19 mouse cellular contexts compared by ENCODE assay signal in the genomic region with DNA sequence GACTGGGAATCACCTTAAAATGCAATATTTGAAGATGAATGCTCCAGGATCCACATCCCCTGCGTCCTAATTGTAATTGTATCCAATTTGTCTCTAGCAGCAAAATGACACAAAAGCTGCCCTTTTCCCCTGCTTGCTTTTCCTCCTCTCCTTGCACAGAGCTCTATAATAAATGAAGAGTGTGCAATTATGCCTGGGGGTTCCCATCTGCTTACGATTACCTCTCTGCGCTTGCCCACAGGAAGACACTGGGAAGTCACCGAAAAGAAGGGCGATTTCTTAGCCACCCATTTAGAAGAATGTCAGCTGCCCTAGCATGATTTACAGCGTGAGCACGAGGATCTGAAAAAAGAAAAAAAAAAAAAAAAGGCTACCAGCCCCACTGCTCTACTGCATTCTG.
DNase-seq lines count a peak whose midpoint lies in the region; ATAC-seq lines count a peak whose summit lies in the region.
"Had no signal": no experiment of that assay in that cellular context is flagged by ENCODE, and none has a peak within 500 bp of the region (broad histone marks: within the 10 kb centered on the region; RNA-seq: fewer than 3 reads in every experiment).

No protein-coding gene starts in this region.

- no peaks in the 10 kb centered on the region for H3K4me1 ChIP-seq in embryonic facial prominence, embryonic 11.5 days (ENCODE audit: control insufficient read depth, insufficient read depth, low read length)
- H3K4me1 ChIP-seq in hindbrain, embryonic 15.5 days (replicated peaks): peaks cover 19% of the 10 kb centered on the region; the same call in 1 of the 2 replicates
- peaks cover 9% of the 10 kb centered on the region; the same call in 1 of the 2 replicates for H3K4me1 ChIP-seq in neural tube, embryonic 14.5 days (ENCODE audit: control insufficient read depth, insufficient read depth, low read length)
- H3K4me1 ChIP-seq: heart, embryonic 12.5 days; lung, embryonic 15.5 days had no signal

- no peak overlapping the region for H3K9ac ChIP-seq in embryonic facial prominence, embryonic 11.5 days (replicated peaks; ENCODE audit: low read length)
- H3K9ac ChIP-seq in hindbrain, embryonic 15.5 days: no peak overlapping the region
- H3K9ac ChIP-seq in neural tube, embryonic 14.5 days (replicated peaks; ENCODE audit: low read depth, low read length): no peak overlapping the region
- H3K9ac ChIP-seq: heart, embryonic 12.5 days; lung, embryonic 15.5 days had no signal

- 24% methylated on average over 7 of the region's 7 CpGs for WGBS in embryonic facial prominence, embryonic 11.5 days
- WGBS in hindbrain, embryonic 15.5 days: 36% methylated on average over 7 of the region's 7 CpGs
- WGBS in neural tube, embryonic 14.5 days: 31% methylated on average over 7 of the region's 7 CpGs

- no peak overlapping the region for H3K4me2 ChIP-seq in embryonic facial prominence, embryonic 11.5 days (ENCODE audit: low read depth, low read length)
- peak overlapping the region; percentile 1; the same call in 1 of the 2 replicates for H3K4me2 ChIP-seq in hindbrain, embryonic 15.5 days
- no peak overlapping the region for H3K4me2 ChIP-seq in neural tube, embryonic 14.5 days (ENCODE audit: low read depth, low read length)
- H3K4me2 ChIP-seq: heart, embryonic 12.5 days; lung, embryonic 15.5 days had no signal

- DNase-seq in cerebellum, adult 9-11 months: peak; percentile 10
- DNase-seq in cerebellum, adult 11 months: no peak
- peak; percentile 75 for DNase-seq in embryonic facial prominence, embryonic 11.5 days (ENCODE audit: low spot score)
- no peak for DNase-seq in spleen, postnatal 10 days (ENCODE audit: low spot score in 2 of 2)
- no peak for DNase-seq in right cerebral cortex, postnatal 25 days
- DNase-seq: adrenal gland, postnatal 14 days; gastrocnemius, postnatal 25 days; heart, postnatal 4 days; kidney, adult 11 months; kidney, postnatal 10 days; layer of hippocampus, adult 9-11 months; right cerebral cortex, postnatal 4 days; thymus, adult 18-20 months had no signal

- H3K27me3 ChIP-seq in embryonic facial prominence, embryonic 11.5 days (ENCODE audit: control insufficient read depth, insufficient read depth, low read length): no peaks in the 10 kb centered on the region
- no peaks in the 10 kb centered on the region for H3K27me3 ChIP-seq in hindbrain, embryonic 15.5 days
- H3K27me3 ChIP-seq in neural tube, embryonic 14.5 days (ENCODE audit: control insufficient read depth, insufficient read depth, low read length): no peaks in the 10 kb centered on the region
- H3K27me3 ChIP-seq: CH12.LX; heart, embryonic 12.5 days; lung, embryonic 15.5 days had no signal

- no peak overlapping the region for H3K4me3 ChIP-seq in embryonic facial prominence, embryonic 11.5 days (ENCODE audit: low read depth, low read length)
- no peak overlapping the region for H3K4me3 ChIP-seq in hindbrain, embryonic 15.5 days
- no peak overlapping the region for H3K4me3 ChIP-seq in neural tube, embryonic 14.5 days (ENCODE audit: low read depth, low read length)
- H3K4me3 ChIP-seq: heart, embryonic 12.5 days; lung, embryonic 15.5 days had no signal

- ATAC-seq in embryonic facial prominence, embryonic 11.5 days (replicated peaks; ENCODE audit: insufficient number of reproducible peaks, low FRiP score, low TSS enrichment, low read depth): no peak
- ATAC-seq in hindbrain, embryonic 15.5 days (ENCODE audit: low FRiP score, low read depth): peak; percentile 30; the same call in 1 of the 2 replicates
- no peak for ATAC-seq in neural tube, embryonic 14.5 days (ENCODE audit: low read depth)
- ATAC-seq in monocyte, adult 5-6 weeks (replicated peaks; ENCODE audit: insufficient number of reproducible peaks, low FRiP score, low TSS enrichment, poor library complexity, severe bottlenecking): no peak

- no peaks in the 10 kb centered on the region for H3K36me3 ChIP-seq in embryonic facial prominence, embryonic 11.5 days (replicated peaks; ENCODE audit: control insufficient read depth, insufficient read depth, low read depth, low read length)
- H3K36me3 ChIP-seq in hindbrain, embryonic 15.5 days: no peaks in the 10 kb centered on the region
- H3K36me3 ChIP-seq in neural tube, embryonic 14.5 days (ENCODE audit: control insufficient read depth, insufficient read depth, low read length): no peaks in the 10 kb centered on the region
- H3K36me3 ChIP-seq: heart, embryonic 12.5 days; lung, embryonic 15.5 days had no signal

- no peaks in the 10 kb centered on the region for H3K9me3 ChIP-seq in embryonic facial prominence, embryonic 11.5 days (replicated peaks; ENCODE audit: control insufficient read depth, low read length)
- no peaks in the 10 kb centered on the region for H3K9me3 ChIP-seq in hindbrain, embryonic 15.5 days
- H3K9me3 ChIP-seq in neural tube, embryonic 14.5 days (ENCODE audit: control insufficient read depth, low read length): no peaks in the 10 kb centered on the region
- H3K9me3 ChIP-seq: lung, embryonic 15.5 days had no signal

- H3K27ac ChIP-seq in embryonic facial prominence, embryonic 11.5 days (replicated peaks; ENCODE audit: low read depth, low read length): no peak overlapping the region
- H3K27ac ChIP-seq in hindbrain, embryonic 15.5 days (replicated peaks): no peak overlapping the region
- H3K27ac ChIP-seq in neural tube, embryonic 14.5 days (ENCODE audit: low read depth, low read length): peak overlapping the region; percentile 57
- H3K27ac ChIP-seq: lung, embryonic 15.5 days had no signal

Comparison
In these comparisons a context has a peak if more than half of its experiments do, and no peak if none do; other contexts are left out.
1. DNase-seq: peak in cerebellum, adult 9-11 months (single experiment) and embryonic facial prominence, embryonic 11.5 days (single experiment); none in cerebellum, adult 11 months (single experiment), spleen, postnatal 10 days (0 of 2) and right cerebral cortex, postnatal 25 days (single experiment).